ENCODE assay signal across 9 mouse cellular contexts in the genomic region with DNA sequence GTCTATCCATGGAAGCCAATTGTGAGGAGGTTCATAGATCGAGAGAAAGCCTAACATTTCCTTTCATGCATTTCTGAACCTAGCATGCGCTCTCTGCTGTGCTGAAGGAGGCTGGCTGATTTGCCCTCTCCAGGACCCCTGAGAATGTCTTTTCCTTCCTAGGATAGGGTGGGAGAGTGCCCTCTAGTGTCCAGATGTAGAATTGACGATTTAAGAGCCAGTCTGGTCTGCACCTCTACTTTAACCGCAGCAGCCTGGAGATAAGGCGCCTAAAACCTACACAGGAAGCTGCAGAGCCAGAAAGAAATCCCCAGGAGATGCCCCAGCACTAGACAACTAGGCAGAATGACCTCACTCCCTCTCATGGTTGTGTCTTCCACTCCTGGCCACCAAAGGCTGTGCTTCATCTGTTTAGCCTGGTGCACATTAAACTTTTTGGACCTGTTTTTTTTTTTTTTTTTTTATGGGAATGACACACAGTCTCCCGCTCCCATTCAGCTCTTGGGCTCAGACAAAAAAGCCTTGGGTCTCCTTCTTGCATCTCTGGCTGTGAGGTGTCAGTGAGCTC. TPM values are rescaled to one million over a fixed set of nuclear protein-coding genes. Genes with fewer than 3 reads are reported as not detected.
DNase-seq lines count a peak whose midpoint lies in the region; ATAC-seq and TF ChIP-seq lines count a peak whose summit lies in the region.
"Had no signal": no experiment of that assay in that cellular context is flagged by ENCODE, and none has a peak within 500 bp of the region (broad histone marks: within the 10 kb centered on the region; RNA-seq: fewer than 3 reads in every experiment).

No protein-coding gene starts in this region.

- H3K36me3 ChIP-seq in kidney, embryonic 16.5 days (ENCODE audit: insufficient read depth, low read length) = no peaks in the 10 kb centered on the region
- no peaks in the 10 kb centered on the region for H3K36me3 ChIP-seq in ES-Bruce4 (ENCODE audit: control insufficient read depth, insufficient read depth, low read length, poor library complexity, severe bottlenecking)
- H3K36me3 ChIP-seq in liver, postnatal 0 days (replicated peaks; ENCODE audit: insufficient read depth, low read length) = no peaks in the 10 kb centered on the region; the same call in 1 of the 2 replicates

- no peak overlapping the region for H3K4me3 ChIP-seq in kidney, embryonic 16.5 days (ENCODE audit: low read length)
- H3K4me3 ChIP-seq in ES-Bruce4 (ENCODE audit: low read depth, low read length) = no peak overlapping the region
- H3K4me3 ChIP-seq in liver, postnatal 0 days (ENCODE audit: low read depth, low read length) = no peak overlapping the region
- H3K4me3 ChIP-seq: myocyte had no signal

- no peak for TF ChIP-seq EP300 in ES-Bruce4 (IDR thresholded peaks at IDR 0.05; ENCODE audit: insufficient read depth, low read depth, low read length)
- TF ChIP-seq EP300 in liver, postnatal 0 days (IDR thresholded peaks at IDR 0.05; ENCODE audit: low read depth) = no peak

- TF ChIP-seq POLR2A in ES-Bruce4 (IDR thresholded peaks at IDR 0.05; ENCODE audit: insufficient read depth, low read length) = no peak

- H3K4me2 ChIP-seq in kidney, embryonic 16.5 days (replicated peaks; ENCODE audit: low read depth, low read length) = no peak overlapping the region
- no peak overlapping the region for H3K4me2 ChIP-seq in liver, postnatal 0 days (ENCODE audit: low read depth, low read length)

- peaks cover 11% of the 10 kb centered on the region for H3K27me3 ChIP-seq in kidney, embryonic 16.5 days (ENCODE audit: insufficient read depth, low read length)
- H3K27me3 ChIP-seq in ES-Bruce4 (ENCODE audit: control insufficient read depth, insufficient read depth, low read length, poor library complexity, severe bottlenecking) = no peaks in the 10 kb centered on the region
- peaks cover 14% of the 10 kb centered on the region; the same call in 1 of the 2 replicates for H3K27me3 ChIP-seq in liver, postnatal 0 days (ENCODE audit: insufficient read depth, low read length)

- ATAC-seq in kidney, embryonic 16.5 days (ENCODE audit: low FRiP score, low TSS enrichment) = no peak
- no peak for ATAC-seq in liver, postnatal 0 days

- 8% methylated on average over 6 of the region's 6 CpGs for WGBS in kidney, embryonic 16.5 days
- WGBS in liver, postnatal 0 days (ENCODE audit: insufficient replicate concordance) = 8% methylated on average over 6 of the region's 6 CpGs

- peaks cover 44% of the 10 kb centered on the region for H3K4me1 ChIP-seq in kidney, embryonic 16.5 days (ENCODE audit: insufficient read depth, low read length)
- peaks cover 4% of the 10 kb centered on the region for H3K4me1 ChIP-seq in ES-Bruce4 (ENCODE audit: control insufficient read depth, insufficient read depth, low read length)
- peaks cover 44% of the 10 kb centered on the region for H3K4me1 ChIP-seq in liver, postnatal 0 days (ENCODE audit: insufficient read depth)

- H3K27ac ChIP-seq in kidney, embryonic 16.5 days (ENCODE audit: low read length) = no peak overlapping the region
- no peak overlapping the region for H3K27ac ChIP-seq in ES-Bruce4 (ENCODE audit: insufficient read depth, low read length)
- no peak overlapping the region for H3K27ac ChIP-seq in liver, postnatal 0 days (ENCODE audit: low read depth)

- no peaks in the 10 kb centered on the region for H3K9me3 ChIP-seq in kidney, embryonic 16.5 days (ENCODE audit: low read length)
- H3K9me3 ChIP-seq in ES-Bruce4 (replicated peaks; ENCODE audit: control insufficient read depth, insufficient read depth, low read length, poor library complexity, severe bottlenecking) = no peaks in the 10 kb centered on the region
- H3K9me3 ChIP-seq in liver, postnatal 0 days (ENCODE audit: low read length) = no peaks in the 10 kb centered on the region

- peak; percentile 70 for TF ChIP-seq CTCF in ES-Bruce4 (IDR thresholded peaks at IDR 0.05; ENCODE audit: low read depth, low read length)
- peak; percentile 88 for TF ChIP-seq CTCF in liver, postnatal 0 days (IDR thresholded peaks at IDR 0.05; ENCODE audit: low read depth)

- DNase-seq in kidney, adult 18-20 months = peak; percentile 58
- peak; percentile 78 for DNase-seq in c-Kit-positive CD71-positive TER-119-positive erythroid progenitor cells, embryonic 14.5 days (ENCODE audit: low spot score)
- DNase-seq in heart, postnatal 10 days = peak; percentile 65 to 75
- peak; percentile 46 for DNase-seq in liver, postnatal 0 days
- peak; percentile 41 to 57 for DNase-seq in spleen, postnatal 10 days (ENCODE audit: low spot score in 2 of 2)
- no peak for DNase-seq in urinary bladder, postnatal 25 days (ENCODE audit: low spot score)

- H3K9ac ChIP-seq in kidney, embryonic 16.5 days (replicated peaks; ENCODE audit: low read length) = no peak overlapping the region
- no peak overlapping the region for H3K9ac ChIP-seq in ES-Bruce4 (ENCODE audit: low read depth, poor library complexity, severe bottlenecking)
- H3K9ac ChIP-seq in liver, postnatal 0 days (replicated peaks) = no peak overlapping the region

- intact Hi-C loops in heart, postnatal 10 days (cut with DNase I) = no loop called here

RNA-seq across cellular contexts. Expression of a gene that starts 2.4 kb away (rescaled TPM):
- polyA plus RNA-seq in kidney, embryonic 16.5 days (2015; fragmentation: Nextera tagmentation; extraction: Ambion mirVana) = 62.0 and 62.4 TPM in 2 replicates
- polyA plus RNA-seq in ES-Bruce4 (2011; ENCODE audit: insufficient read depth, insufficient read length, low read depth, missing spikeins) = 12.2 and 16.8 TPM in 2 replicates
- 10 to 100 TPM; 23.9 to 24.5 TPM for total RNA-seq in heart, postnatal 10 days (2021)
- 14.5 and 15.4 TPM in 2 replicates for polyA plus RNA-seq in liver, postnatal 0 days (2015; fragmentation: Nextera tagmentation; extraction: Ambion mirVana)

RNA-seq across cellular contexts. Expression of a gene that starts 7.6 kb away (rescaled TPM):
- 5.4 and 5.8 TPM in 2 replicates for polyA plus RNA-seq in kidney, embryonic 16.5 days (2015; fragmentation: Nextera tagmentation; extraction: Ambion mirVana)
- 1.1 and 1.5 TPM in 2 replicates for polyA plus RNA-seq in ES-Bruce4 (2011; ENCODE audit: insufficient read depth, insufficient read length, low read depth, missing spikeins)
- 1 to 10 TPM; 2.7 to 4.0 TPM for total RNA-seq in heart, postnatal 10 days (2021)
- polyA plus RNA-seq in liver, postnatal 0 days (2015; fragmentation: Nextera tagmentation; extraction: Ambion mirVana) = 5.4 and 6.6 TPM in 2 replicates
- polyA plus RNA-seq: myocyte had no signal

RNA-seq across cellular contexts. Expression of a gene that starts 26.4 kb away (rescaled TPM):
- not detected in 2 replicates for polyA plus RNA-seq in kidney, embryonic 16.5 days (2015; fragmentation: Nextera tagmentation; extraction: Ambion mirVana)
- polyA plus RNA-seq in ES-Bruce4 (2011; ENCODE audit: insufficient read depth, insufficient read length, low read depth, missing spikeins) = not detected in 2 replicates
- not detected for total RNA-seq in heart, postnatal 10 days (2021)
- polyA plus RNA-seq in liver, postnatal 0 days (2015; fragmentation: Nextera tagmentation; extraction: Ambion mirVana) = not detected in 2 replicates
- polyA plus RNA-seq: myocyte had no signal

RNA-seq across cellular contexts. Expression of a gene that starts 27.8 kb away (rescaled TPM):
- polyA plus RNA-seq in kidney, embryonic 16.5 days (2015; fragmentation: Nextera tagmentation; extraction: Ambion mirVana) = 2.4 and 2.7 TPM in 2 replicates
- polyA plus RNA-seq in ES-Bruce4 (2011; ENCODE audit: insufficient read depth, insufficient read length, low read depth, missing spikeins) = not detected in 2 replicates
- total RNA-seq in heart, postnatal 10 days (2021) = 100 to 1,000 TPM; 469 to 500 TPM
- 0.26 and 6.0 TPM in 2 replicates for polyA plus RNA-seq in liver, postnatal 0 days (2015; fragmentation: Nextera tagmentation; extraction: Ambion mirVana)

RNA-seq across cellular contexts. Expression of a gene that starts 30.4 kb away (rescaled TPM):
- 2.5 and 2.8 TPM in 2 replicates for polyA plus RNA-seq in kidney, embryonic 16.5 days (2015; fragmentation: Nextera tagmentation; extraction: Ambion mirVana)
- polyA plus RNA-seq in ES-Bruce4 (2011; ENCODE audit: insufficient read depth, insufficient read length, low read depth, missing spikeins) = not detected in 2 replicates
- under 1 TPM in 1 of 2 experiments, not detected in 1; 0.31 TPM for total RNA-seq in heart, postnatal 10 days (2021)
- polyA plus RNA-seq in liver, postnatal 0 days (2015; fragmentation: Nextera tagmentation; extraction: Ambion mirVana) = not detected in 2 replicates
